Mouse (Mus musculus): ENCODE data around the gene Akap13. TPM values are rescaled to one million over a fixed set of nuclear protein-coding genes. Genes with fewer than 3 reads are reported as not detected.

Akap13 gene
- polyA plus RNA-seq, 1 experiment from 2014 or later: 48.5 TPM

DNA sequence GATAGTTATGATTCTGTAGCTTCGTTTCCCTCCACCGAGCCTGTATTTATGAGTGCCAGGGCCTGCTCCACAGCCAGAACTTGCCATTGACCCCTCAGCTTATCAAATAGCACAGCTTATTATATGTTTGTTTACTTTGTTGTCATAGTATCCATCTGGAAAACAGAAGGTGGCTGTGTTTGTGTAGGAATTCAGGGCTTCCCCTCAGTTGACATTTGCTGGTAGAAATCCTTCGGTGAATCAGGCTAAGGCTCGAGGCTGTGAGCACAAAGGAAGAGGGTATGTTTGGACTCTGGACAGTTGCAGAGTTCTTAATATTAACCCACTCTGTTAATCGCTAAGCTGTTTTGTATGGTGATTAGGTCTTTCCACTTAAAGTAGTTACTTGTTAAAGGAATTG, 43.3 kb downstream of the Akap13 start:
- no peak overlapping the region for H3K4me2 ChIP-seq (replicated peaks)
- 41% methylated on average over 5 of the region's 5 CpGs for WGBS
- no peak for ATAC-seq (ENCODE audit: insufficient number of reproducible peaks, insufficient read depth, low FRiP score, low TSS enrichment)
- no peaks in the 10 kb centered on the region for H3K36me3 ChIP-seq
- H3K27ac ChIP-seq: no peak overlapping the region
- H3K9ac ChIP-seq: no peak overlapping the region
- no peaks in the 10 kb centered on the region for H3K27me3 ChIP-seq
- no peaks in the 10 kb centered on the region for H3K9me3 ChIP-seq
- no peak overlapping the region for H3K4me3 ChIP-seq
- no peaks in the 10 kb centered on the region for H3K4me1 ChIP-seq

DNA sequence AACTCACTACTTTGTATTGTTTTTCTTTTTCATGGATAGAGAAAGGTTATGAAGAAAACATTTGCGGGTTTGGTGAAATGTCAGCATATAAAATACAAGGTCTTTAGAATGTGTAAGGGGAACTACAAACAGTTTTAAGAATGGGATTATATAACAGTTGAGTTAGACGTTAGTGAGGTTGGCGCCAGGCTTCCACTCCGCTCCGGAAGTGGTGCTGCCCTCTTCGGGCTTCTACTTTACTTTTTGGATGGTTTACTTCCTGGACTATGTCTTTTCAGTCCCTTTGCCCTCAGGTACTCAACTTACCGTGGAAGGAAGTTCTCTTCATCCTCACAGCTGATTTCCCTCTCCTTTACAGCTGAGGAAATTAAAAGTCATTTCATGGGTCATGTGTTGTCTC, 43.9 kb downstream of the Akap13 start:
- Histone ChIP-seq H3K4me1 (no peaks in the 10 kb centered on the region), H3K4me3 (no peak overlapping the region)

DNA sequence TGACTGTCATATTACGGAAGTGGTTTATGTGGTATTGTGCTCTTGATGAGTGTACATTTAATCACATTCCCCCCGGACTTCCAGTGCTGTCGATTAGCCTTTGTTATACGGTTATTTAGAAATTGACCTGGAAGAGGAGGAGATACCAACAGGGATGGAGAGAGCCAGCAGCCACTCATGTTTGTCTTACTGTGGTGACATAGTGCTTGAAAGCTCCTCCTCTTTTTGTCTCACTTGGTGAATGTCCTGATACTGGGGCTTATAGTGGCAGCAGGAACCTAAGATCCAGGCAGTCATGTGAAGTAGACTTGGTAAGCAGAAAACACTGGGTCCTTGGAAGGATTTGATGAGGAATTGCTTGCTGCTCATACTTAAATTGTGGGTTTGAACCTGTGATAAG, 44.8 kb downstream of the Akap13 start:
- no peaks in the 10 kb centered on the region for H3K9me3 ChIP-seq
- no peaks in the 10 kb centered on the region for H3K27me3 ChIP-seq
- H3K4me2 ChIP-seq (replicated peaks): no peak overlapping the region
- no peaks in the 10 kb centered on the region for H3K4me1 ChIP-seq
- ATAC-seq (ENCODE audit: insufficient number of reproducible peaks, insufficient read depth, low FRiP score, low TSS enrichment): no peak
- H3K9ac ChIP-seq: no peak overlapping the region
- 86% methylated on average over 4 of the region's 4 CpGs for WGBS
- no peaks in the 10 kb centered on the region for H3K36me3 ChIP-seq
- H3K4me3 ChIP-seq: no peak overlapping the region
- H3K27ac ChIP-seq: no peak overlapping the region

More for the DNA sequence above, 43.9 kb downstream of the Akap13 start:
- H3K27ac ChIP-seq: no peak overlapping the region
- H3K9ac ChIP-seq: no peak overlapping the region
- no peaks in the 10 kb centered on the region for H3K27me3 ChIP-seq
- WGBS: 70% methylated on average over 7 of the region's 7 CpGs
- H3K4me2 ChIP-seq (replicated peaks): no peak overlapping the region
- ATAC-seq (ENCODE audit: insufficient number of reproducible peaks, insufficient read depth, low FRiP score, low TSS enrichment): no peak
- no peaks in the 10 kb centered on the region for H3K9me3 ChIP-seq
- H3K36me3 ChIP-seq: no peaks in the 10 kb centered on the region

DNA sequence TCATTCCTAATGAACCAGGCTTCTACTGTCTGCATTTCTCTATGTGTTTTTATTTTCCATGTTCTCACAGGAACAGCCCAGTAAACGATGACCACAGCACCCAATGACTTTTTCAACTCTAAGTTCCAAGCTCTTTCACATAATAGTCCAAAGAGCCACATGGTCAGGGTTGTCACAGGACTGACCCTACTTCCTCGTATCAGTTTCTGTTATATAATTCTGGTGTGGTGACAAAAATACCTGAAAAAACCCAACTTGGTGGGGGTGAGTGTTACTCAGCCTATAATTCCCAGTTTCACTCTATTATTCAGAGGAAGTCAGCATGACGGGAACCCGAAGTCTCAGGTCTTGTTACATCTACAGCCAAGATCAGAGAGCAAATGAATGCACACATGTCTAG, 45.5 kb downstream of the Akap13 start:
- peaks cover 4% of the 10 kb centered on the region; the same call in 1 of the 2 replicates for H3K4me1 ChIP-seq
- H3K9me3 ChIP-seq: no peaks in the 10 kb centered on the region
- H3K27me3 ChIP-seq: no peaks in the 10 kb centered on the region
- no peak overlapping the region for H3K27ac ChIP-seq
- H3K36me3 ChIP-seq: no peaks in the 10 kb centered on the region
- H3K4me2 ChIP-seq (replicated peaks): no peak overlapping the region
- H3K9ac ChIP-seq: no peak overlapping the region
- no peak for ATAC-seq (ENCODE audit: insufficient number of reproducible peaks, insufficient read depth, low FRiP score, low TSS enrichment)
- 89% methylated on average over 4 of the region's 4 CpGs for WGBS
- no peak overlapping the region for H3K4me3 ChIP-seq

DNA sequence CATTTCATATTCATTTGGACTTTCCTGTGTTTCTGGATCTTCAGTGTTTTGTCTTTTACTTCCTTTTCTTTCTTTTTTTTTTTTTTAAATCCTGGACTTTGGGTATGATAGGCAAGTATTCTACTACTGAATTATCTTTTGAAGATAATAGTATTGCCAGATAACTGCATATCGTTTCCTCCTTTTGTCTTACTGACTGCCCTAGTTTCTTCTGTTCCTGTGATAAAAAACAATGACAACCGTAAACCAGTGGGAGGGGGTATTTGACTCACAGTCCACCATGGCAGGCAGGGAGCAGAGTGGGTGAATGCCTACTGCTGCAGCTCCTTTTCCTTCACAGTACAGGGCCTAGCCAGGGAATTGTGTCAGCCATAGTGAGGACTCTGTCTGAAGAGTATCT, 49.2 kb downstream of the Akap13 start:
- ATAC-seq (ENCODE audit: insufficient number of reproducible peaks, insufficient read depth, low FRiP score, low TSS enrichment): no peak
- H3K27me3 ChIP-seq: no peaks in the 10 kb centered on the region
- WGBS: 87% methylated on average over 2 of the region's 2 CpGs
- H3K4me2 ChIP-seq (replicated peaks): no peak overlapping the region
- no peaks in the 10 kb centered on the region for H3K36me3 ChIP-seq
- H3K4me1 ChIP-seq: peaks cover 11% of the 10 kb centered on the region
- no peaks in the 10 kb centered on the region for H3K9me3 ChIP-seq
- H3K9ac ChIP-seq: no peak overlapping the region
- H3K4me3 ChIP-seq: no peak overlapping the region
- no peak overlapping the region for H3K27ac ChIP-seq

DNA sequence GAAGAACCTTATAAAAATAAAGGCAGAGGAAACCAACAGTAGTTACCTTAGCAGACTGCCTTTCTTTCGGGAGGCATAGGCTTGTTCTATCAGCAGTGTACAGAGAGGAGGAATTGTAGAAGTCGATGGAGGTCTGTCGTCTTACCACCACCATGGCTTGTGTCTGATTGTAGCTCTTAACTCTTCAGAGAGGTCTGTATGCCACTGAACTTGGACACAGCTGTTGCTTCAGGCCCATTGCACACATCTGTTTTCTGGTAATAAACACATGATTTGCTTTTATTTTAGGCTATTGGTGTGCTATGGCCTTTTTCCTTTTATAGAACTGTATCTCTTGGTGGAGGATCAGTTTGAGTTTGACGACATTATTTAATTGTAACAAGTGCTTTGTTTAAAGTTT, 51.3 kb downstream of the Akap13 start:
- H3K9me3 ChIP-seq: no peaks in the 10 kb centered on the region
- no peak overlapping the region for H3K4me2 ChIP-seq (replicated peaks)
- no peaks in the 10 kb centered on the region for H3K27me3 ChIP-seq

DNA sequence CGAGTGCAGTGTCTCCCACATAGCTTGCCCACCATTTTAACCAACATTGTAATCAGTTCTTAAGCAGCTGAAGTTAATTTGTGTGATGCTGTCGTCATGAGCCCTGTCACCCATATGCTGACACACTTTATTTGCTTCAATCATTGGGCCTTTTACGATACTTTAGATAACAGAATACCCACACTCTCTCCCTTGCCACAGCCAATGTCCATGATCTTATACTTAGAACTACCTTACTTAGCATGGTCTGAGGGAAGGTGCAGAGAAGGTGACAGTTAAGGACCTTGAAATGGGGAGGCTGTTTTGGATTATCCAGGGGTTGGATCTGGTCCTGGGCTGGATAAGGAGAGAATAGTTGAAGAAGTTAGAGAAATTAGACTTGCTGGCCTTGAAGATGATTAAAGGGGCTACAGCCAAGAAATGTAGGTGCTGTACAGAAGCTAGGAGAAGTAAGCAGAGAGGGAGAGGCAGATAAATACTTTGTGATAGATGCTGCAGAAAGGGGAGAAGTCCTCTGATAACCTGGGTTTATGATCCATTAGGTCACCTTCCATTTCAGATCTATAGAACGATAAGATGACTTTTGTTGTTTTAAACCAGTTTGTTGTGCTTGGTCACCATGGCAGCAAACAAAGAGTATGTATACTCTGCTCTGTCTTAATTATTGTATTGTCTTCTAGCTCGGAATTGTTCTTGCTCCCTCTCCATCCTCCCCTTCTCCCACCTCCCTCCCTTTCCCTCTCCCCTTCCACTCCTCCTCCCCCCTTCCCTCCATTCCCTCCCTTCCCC, 53.9 kb downstream of the Akap13 start:
- no peak overlapping the region for H3K4me3 ChIP-seq
- WGBS: 67% methylated on average over 5 of the region's 5 CpGs
- no peaks in the 10 kb centered on the region for H3K27me3 ChIP-seq
- ATAC-seq (ENCODE audit: insufficient number of reproducible peaks, insufficient read depth, low FRiP score, low TSS enrichment): no peak
- no peaks in the 10 kb centered on the region for H3K9me3 ChIP-seq
- no peak overlapping the region for H3K4me2 ChIP-seq (replicated peaks)
- H3K4me1 ChIP-seq: peaks cover 11% of the 10 kb centered on the region
- H3K36me3 ChIP-seq: no peaks in the 10 kb centered on the region
- no peak overlapping the region for H3K9ac ChIP-seq
- no peak overlapping the region for H3K27ac ChIP-seq

More for the DNA sequence above, 51.3 kb downstream of the Akap13 start:
- WGBS: 73% methylated on average over 4 of the region's 4 CpGs
- H3K36me3 ChIP-seq: no peaks in the 10 kb centered on the region
- H3K4me3 ChIP-seq: no peak overlapping the region
- peaks cover 11% of the 10 kb centered on the region for H3K4me1 ChIP-seq
- no peak overlapping the region for H3K9ac ChIP-seq
- no peak for ATAC-seq (ENCODE audit: insufficient number of reproducible peaks, insufficient read depth, low FRiP score, low TSS enrichment)
- H3K27ac ChIP-seq: no peak overlapping the region

DNA sequence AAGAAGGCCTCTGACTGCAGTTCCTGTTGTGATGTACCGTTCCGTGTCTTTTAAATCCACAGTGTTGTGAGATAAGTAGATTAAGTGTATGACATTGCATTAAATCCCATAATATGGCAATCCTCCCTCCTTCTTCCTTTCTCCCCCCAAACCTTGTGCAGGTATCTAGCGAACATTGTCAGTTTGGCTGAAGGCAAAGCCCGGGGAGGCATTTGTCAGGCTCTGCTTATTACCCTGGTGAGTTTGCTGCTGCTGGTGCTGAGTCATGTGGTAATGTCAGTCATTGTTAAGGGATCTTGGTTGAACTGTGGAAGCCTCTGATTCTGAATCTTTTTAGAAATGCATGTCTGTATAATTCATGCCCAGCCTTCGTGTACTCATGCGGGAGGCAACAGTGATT, 60.1 kb downstream of the Akap13 start:
- H3K9ac ChIP-seq: no peak overlapping the region
- no peak overlapping the region for H3K27ac ChIP-seq
- no peaks in the 10 kb centered on the region for H3K27me3 ChIP-seq
- no peak overlapping the region for H3K4me2 ChIP-seq (replicated peaks)
- H3K4me1 ChIP-seq: peaks cover 13% of the 10 kb centered on the region
- H3K9me3 ChIP-seq: no peaks in the 10 kb centered on the region
- H3K36me3 ChIP-seq: no peaks in the 10 kb centered on the region
- ATAC-seq (ENCODE audit: insufficient number of reproducible peaks, insufficient read depth, low FRiP score, low TSS enrichment): no peak
- 81% methylated on average over 6 of the region's 6 CpGs for WGBS
- no peak overlapping the region for H3K4me3 ChIP-seq

DNA sequence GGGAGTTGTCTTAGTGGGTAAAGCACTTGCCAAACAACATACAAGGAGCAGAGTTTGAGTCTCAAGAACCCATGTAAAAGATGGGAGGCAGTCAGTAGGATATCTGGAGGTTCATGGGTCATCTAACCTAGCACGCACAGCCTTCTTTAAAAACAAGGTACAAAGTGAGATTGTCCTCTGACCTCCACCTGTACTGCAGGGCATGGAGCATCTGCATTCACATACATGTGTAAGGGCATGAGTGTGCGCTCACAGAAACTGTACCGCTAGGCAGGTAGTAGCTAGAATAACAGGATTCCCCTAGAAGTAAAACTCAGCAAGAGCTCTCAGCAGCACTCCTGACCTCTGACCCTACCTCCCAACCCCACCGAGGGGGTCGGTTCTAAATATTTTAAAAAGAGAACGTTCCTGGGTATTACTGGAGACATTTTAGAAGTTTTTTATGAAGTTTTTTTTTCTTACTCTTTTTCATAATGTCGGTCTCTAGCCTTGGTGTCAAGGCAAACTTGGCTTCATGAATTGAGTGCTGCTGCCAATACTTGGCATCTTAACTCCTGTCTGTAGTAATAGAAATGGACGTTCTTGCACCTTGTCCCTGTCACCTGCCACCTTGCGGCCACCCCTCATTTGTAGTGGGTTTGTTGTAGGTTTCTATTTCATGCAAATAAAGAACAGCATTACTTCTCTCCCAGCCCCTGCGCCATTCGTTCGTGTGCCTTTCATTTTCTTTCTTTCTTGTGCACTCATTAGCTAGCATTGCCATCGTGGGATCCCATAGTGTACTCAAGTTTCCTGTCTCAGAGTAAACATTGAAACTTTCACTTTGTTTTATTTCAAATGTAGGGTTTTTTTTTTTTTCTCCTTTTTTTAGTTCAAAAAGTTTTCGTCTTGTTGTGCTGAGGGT, 61.6 kb downstream of the Akap13 start:
- no peaks in the 10 kb centered on the region for H3K9me3 ChIP-seq
- H3K4me1 ChIP-seq: peaks cover 19% of the 10 kb centered on the region
- no peak overlapping the region for H3K9ac ChIP-seq
- no peak for ATAC-seq (ENCODE audit: insufficient number of reproducible peaks, insufficient read depth, low FRiP score, low TSS enrichment)
- no peak overlapping the region for H3K4me3 ChIP-seq
- no peak overlapping the region for H3K27ac ChIP-seq
- 85% methylated on average over 14 of the region's 14 CpGs for WGBS
- no peaks in the 10 kb centered on the region for H3K36me3 ChIP-seq
- H3K4me2 ChIP-seq (replicated peaks): no peak overlapping the region
- no peaks in the 10 kb centered on the region for H3K27me3 ChIP-seq

DNA sequence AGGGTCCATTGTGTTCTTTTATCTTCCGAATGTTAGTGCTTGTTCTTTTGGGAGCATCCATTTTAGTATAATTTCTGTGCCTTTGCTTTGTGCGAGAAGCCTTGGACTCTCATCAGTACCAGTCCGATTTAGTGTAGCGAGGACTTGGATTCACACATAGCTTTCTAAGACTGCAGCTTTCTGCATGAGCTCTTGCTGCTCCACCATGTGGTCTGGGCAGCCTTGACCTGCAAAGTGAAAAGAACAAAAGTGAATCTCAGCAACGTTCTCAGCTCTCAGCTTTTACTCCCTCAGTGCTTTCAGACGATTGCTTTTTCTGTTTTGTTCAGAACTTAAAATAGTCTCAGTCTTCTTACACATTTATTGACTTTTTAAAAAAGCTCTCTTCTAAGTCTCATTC, 65.2 kb downstream of the Akap13 start:
- 70% methylated on average over 6 of the region's 6 CpGs for WGBS
- Histone ChIP-seq H3K4me2 (replicated peaks) (no peak overlapping the region), H3K36me3 (no peaks in the 10 kb centered on the region), H3K27me3 (no peaks in the 10 kb centered on the region), H3K27ac (no peak overlapping the region), H3K9ac (no peak overlapping the region), H3K9me3 (no peaks in the 10 kb centered on the region), H3K4me3 (no peak overlapping the region), H3K4me1 (peaks cover 19% of the 10 kb centered on the region)
- no peak for ATAC-seq (ENCODE audit: insufficient number of reproducible peaks, insufficient read depth, low FRiP score, low TSS enrichment)

DNA sequence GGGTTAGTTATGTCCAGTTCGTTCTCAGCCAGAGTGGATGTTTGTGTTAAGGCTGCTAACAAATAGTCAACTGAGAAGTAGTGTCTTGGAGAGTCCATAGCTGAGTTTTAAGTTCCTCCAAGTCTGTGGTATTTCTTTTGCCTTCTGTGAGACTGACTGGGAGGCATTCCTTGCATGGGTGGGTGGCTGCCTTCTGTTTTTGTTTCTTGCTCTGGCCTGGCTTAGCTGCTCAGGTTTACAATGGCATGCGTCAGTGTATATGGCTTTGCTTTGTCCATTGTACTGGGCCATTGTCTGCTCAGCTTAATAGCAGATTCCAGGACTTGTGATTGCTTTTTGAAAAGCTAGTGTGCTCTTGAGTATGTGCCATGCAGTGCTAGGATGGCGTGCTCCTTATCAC, 65.9 kb downstream of the Akap13 start:
- Histone ChIP-seq H3K4me1 (peaks cover 25% of the 10 kb centered on the region), H3K27me3 (no peaks in the 10 kb centered on the region), H3K4me3 (no peak overlapping the region), H3K36me3 (no peaks in the 10 kb centered on the region), H3K9me3 (no peaks in the 10 kb centered on the region), H3K27ac (no peak overlapping the region), H3K4me2 (replicated peaks) (no peak overlapping the region), H3K9ac (no peak overlapping the region)
- no peak for ATAC-seq (ENCODE audit: insufficient number of reproducible peaks, insufficient read depth, low FRiP score, low TSS enrichment)
- 54% methylated on average over 3 of the region's 3 CpGs for WGBS

DNA sequence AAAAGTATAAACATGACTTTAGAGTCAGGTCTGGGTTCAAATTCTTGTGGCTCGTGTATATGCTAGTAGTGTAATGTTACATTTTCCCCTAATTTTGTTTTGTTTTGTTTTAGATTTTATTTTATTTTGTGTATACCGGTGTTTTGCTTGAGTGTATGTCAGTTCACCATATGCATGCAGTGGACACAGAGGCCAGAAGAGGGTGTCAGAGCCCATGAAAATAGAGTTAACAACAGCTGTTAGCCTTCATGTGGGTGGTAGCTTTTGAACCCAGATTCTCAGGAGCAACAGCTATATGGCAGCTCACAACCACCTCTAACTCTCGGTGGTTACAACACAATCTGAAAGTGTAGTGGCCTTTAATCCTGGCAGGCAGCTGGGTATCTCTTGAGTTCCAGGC, 66.9 kb downstream of the Akap13 start:
- 78% methylated on average over 3 of the region's 3 CpGs for WGBS
- H3K27ac ChIP-seq: no peak overlapping the region

More for the DNA sequence above, 66.9 kb downstream of the Akap13 start:
- H3K4me3 ChIP-seq: no peak overlapping the region
- H3K9ac ChIP-seq: no peak overlapping the region
- ATAC-seq (ENCODE audit: insufficient number of reproducible peaks, insufficient read depth, low FRiP score, low TSS enrichment): no peak
- H3K4me2 ChIP-seq (replicated peaks): no peak overlapping the region
- H3K9me3 ChIP-seq: no peaks in the 10 kb centered on the region
- H3K4me1 ChIP-seq: peaks cover 29% of the 10 kb centered on the region
- no peaks in the 10 kb centered on the region for H3K36me3 ChIP-seq
- no peaks in the 10 kb centered on the region for H3K27me3 ChIP-seq

Measured in embryonic facial prominence, embryonic 12.5 days (tissue).